Mouse (Mus musculus) heart, embryonic 11.5 days (tissue): ENCODE data around the gene Daxx. TPM values are rescaled to one million over a fixed set of nuclear protein-coding genes. Genes with fewer than 3 reads are reported as not detected.
"Not testable (repeated sequence)": the region's sequence is repeated elsewhere in the genome, so short reads cannot be mapped to it uniquely, and the experiment has no call there.

Experiments used
- ATAC-seq: fragments of 200-750 bp; cut with Nextera tagmentation; replicated peaks from 2 replicates; pipeline ENCODE4 v1.8.0; 2017; ENCODE audit warnings: moderate library complexity; ENCODE audit not compliant: insufficient number of reproducible peaks, low FRiP score, low TSS enrichment
- H3K27ac ChIP-seq: fragments of 300-500 bp; sonication (generic); 2 replicates; pipeline ENCODE4 v1.5.1; 2014; ENCODE audit warnings: mild to moderate bottlenecking, low read depth, low read length
- H3K27me3 ChIP-seq: fragments of 300-500 bp; sonication (generic); 2 replicates; pipeline ENCODE4 v1.6.1; 2014; ENCODE audit warnings: mild to moderate bottlenecking, low read length, mixed read lengths; ENCODE audit not compliant: control insufficient read depth, insufficient read depth
- H3K36me3 ChIP-seq: fragments of 300-500 bp; sonication (generic); 2 replicates; pipeline ENCODE4 v1.6.1; 2014; ENCODE audit warnings: mild to moderate bottlenecking, low read length, moderate library complexity, mixed read lengths; ENCODE audit not compliant: control insufficient read depth, insufficient read depth
- H3K4me1 ChIP-seq: fragments of 300-500 bp; sonication (generic); 2 replicates; pipeline ENCODE4 v1.6.1; 2014; ENCODE audit warnings: low read length; ENCODE audit not compliant: control insufficient read depth, insufficient read depth
- H3K4me2 ChIP-seq: fragments of 300-500 bp; sonication (generic); 2 replicates; pipeline ENCODE4 v1.6.1; 2014; ENCODE audit warnings: mild to moderate bottlenecking, moderate library complexity
- H3K4me3 ChIP-seq: fragments of 300-500 bp; sonication (generic); 2 replicates; pipeline ENCODE4 v1.5.1; 2014; ENCODE audit warnings: low read depth, low read length
- H3K9ac ChIP-seq: fragments of 300-500 bp; sonication (generic); 2 replicates; pipeline ENCODE4 v1.6.1; 2014; ENCODE audit warnings: mild to moderate bottlenecking, low read depth, low read length, moderate library complexity
- H3K9me3 ChIP-seq: fragments of 300-500 bp; sonication (generic); replicated peaks from 2 replicates; pipeline ENCODE4 v1.6.1; 2016; ENCODE audit warnings: low read length; ENCODE audit not compliant: control insufficient read depth
- WGBS: fragments of 180-500 bp; shearing (Covaris S2); extraction: QIAGEN DNeasy Blood & Tissue Kit; methylation state at CpG from one replicate; pipeline ENCODE4 v1.1.7; 2014; ENCODE audit not compliant: insufficient replicate concordance; 5-methylcytosine and 5-hydroxymethylcytosine counted together
- polyA plus RNA-seq: library from polyadenylated mRNA; unstranded; fragments of >200 nt; fragmentation: Nextera tagmentation; extraction: Ambion mirVana; gene quantifications from 2 replicates; pipeline ENCODE4 v1.2.1, GENCODE M21; 2014

Daxx gene
- polyA plus RNA-seq, 1 experiment from 2014 or later: 26.4 TPM

GRCm38 (mm10) chr17:33889941-33890532 lies 19.2 kb upstream of the Daxx start:
- Histone ChIP-seq H3K4me2 (peak overlapping the region; percentile 60), H3K9ac (peak overlapping the region; percentile 80), H3K4me3 (peak overlapping the region; percentile 65), H3K27ac (peak overlapping the region; percentile 65)
- not testable (repeated sequence) for H3K9me3 ChIP-seq, H3K27me3 ChIP-seq, H3K36me3 ChIP-seq, H3K4me1 ChIP-seq
- under 1% methylated on average over 42 of the region's 44 CpGs for WGBS
- ATAC-seq: peak; percentile 37

- H3K4me1 ChIP-seq: peaks cover 7% of the 10 kb centered on the region; the same call in 1 of the 2 replicates
- H3K4me2 ChIP-seq: peak within 1 kb of the TSS; percentile 60
- H3K27me3 ChIP-seq: no peaks in the 10 kb centered on the region
- WGBS: under 1% methylated on average over 49 of the region's 49 CpGs
- no peaks in the 10 kb centered on the region for H3K9me3 ChIP-seq
- H3K27ac ChIP-seq: peak within 1 kb of the TSS; percentile 65
- ATAC-seq: peak; percentile 98
- peak within 1 kb of the TSS; percentile 80 for H3K9ac ChIP-seq
- peaks cover 7% of the 10 kb centered on the region for H3K36me3 ChIP-seq
- H3K4me3 ChIP-seq: peak within 1 kb of the TSS; percentile 65
Measured at GRCm38 (mm10) chr17:33890533-33891059, 18.6 kb upstream of the Daxx start, which contains the start of gene Kifc1. Gene Kifc1, minus strand, starts transcription at chr17:33890661.

GRCm38 (mm10) chr17:33891357-33891756 lies 17.9 kb upstream of the Daxx start:
- Histone ChIP-seq H3K4me3 (no peak overlapping the region), H3K4me2 (no peak overlapping the region), H3K4me1 (peaks cover 7% of the 10 kb centered on the region; the same call in 1 of the 2 replicates), H3K9me3 (no peaks in the 10 kb centered on the region), H3K9ac (no peak overlapping the region), H3K27ac (no peak overlapping the region), H3K27me3 (no peaks in the 10 kb centered on the region), H3K36me3 (0 out of 2 replicates have a peak, but pooled peaks cover under 1% of the 10 kb centered on the region)
- 60% methylated on average over 2 of the region's 2 CpGs for WGBS
- no peak for ATAC-seq

- H3K4me1 ChIP-seq, H3K4me2 ChIP-seq, H3K27me3 ChIP-seq, H3K36me3 ChIP-seq, H3K27ac ChIP-seq, H3K9ac ChIP-seq, H3K4me3 ChIP-seq, ATAC-seq, H3K9me3 ChIP-seq: not testable (repeated sequence)
- 60% methylated on average over 6 of the region's 6 CpGs for WGBS
Measured at GRCm38 (mm10) chr17:33891892-33892291, 17.3 kb upstream of the Daxx start.

GRCm38 (mm10) chr17:33892429-33892828 lies 16.8 kb upstream of the Daxx start:
- no peaks in the 10 kb centered on the region for H3K36me3 ChIP-seq
- H3K27ac ChIP-seq: no peak overlapping the region
- H3K9ac ChIP-seq: no peak overlapping the region
- ATAC-seq: no peak
- H3K4me1 ChIP-seq: peaks cover 7% of the 10 kb centered on the region; the same call in 1 of the 2 replicates
- H3K9me3 ChIP-seq: no peaks in the 10 kb centered on the region
- H3K27me3 ChIP-seq: no peaks in the 10 kb centered on the region
- no peak overlapping the region for H3K4me3 ChIP-seq
- no peak overlapping the region for H3K4me2 ChIP-seq
- 28% methylated on average over 7 of the region's 7 CpGs for WGBS

GRCm38 (mm10) chr17:33893011-33893410 lies 16.2 kb upstream of the Daxx start:
- H3K27me3 ChIP-seq, H3K9ac ChIP-seq, H3K4me2 ChIP-seq, H3K36me3 ChIP-seq, H3K4me3 ChIP-seq, H3K27ac ChIP-seq, ATAC-seq, H3K4me1 ChIP-seq, H3K9me3 ChIP-seq: not testable (repeated sequence)
- 73% methylated on average over 4 of the region's 4 CpGs for WGBS

- H3K4me2 ChIP-seq: no peak overlapping the region
- H3K27ac ChIP-seq: no peak overlapping the region
- H3K9ac ChIP-seq: no peak overlapping the region
- H3K9me3 ChIP-seq: no peaks in the 10 kb centered on the region
- peaks cover 3% of the 10 kb centered on the region; the same call in 1 of the 2 replicates for H3K4me1 ChIP-seq
- H3K4me3 ChIP-seq: no peak overlapping the region
- no peaks in the 10 kb centered on the region for H3K27me3 ChIP-seq
- no peak for ATAC-seq
- WGBS: 39% methylated on average over 6 of the region's 6 CpGs
- H3K36me3 ChIP-seq: no peaks in the 10 kb centered on the region
Measured at GRCm38 (mm10) chr17:33897114-33897794, 12.0 kb upstream of the Daxx start.

- H3K27ac ChIP-seq, H3K9ac ChIP-seq, H3K27me3 ChIP-seq, H3K4me2 ChIP-seq, H3K36me3 ChIP-seq, H3K4me1 ChIP-seq, ATAC-seq, H3K4me3 ChIP-seq, H3K9me3 ChIP-seq: not testable (repeated sequence)
- 81% methylated on average over 4 of the region's 4 CpGs for WGBS
Measured at GRCm38 (mm10) chr17:33898193-33898592, 11.0 kb upstream of the Daxx start.
